Mouse (Mus musculus): ENCODE measurements around the gene Itgad. TPM values are rescaled to one million over a fixed set of nuclear protein-coding genes. Genes with fewer than 3 reads are reported as not detected.

Gene Itgad
- total RNA-seq (2014; rRNA removed; ENCODE audit: low replicate concordance), result not detected in 2 replicates
- 0.25 TPM in 1 of 2 replicates, not detected in the other for polyA plus RNA-seq (2015; fragmentation: Nextera tagmentation; extraction: Ambion mirVana)

DNA sequence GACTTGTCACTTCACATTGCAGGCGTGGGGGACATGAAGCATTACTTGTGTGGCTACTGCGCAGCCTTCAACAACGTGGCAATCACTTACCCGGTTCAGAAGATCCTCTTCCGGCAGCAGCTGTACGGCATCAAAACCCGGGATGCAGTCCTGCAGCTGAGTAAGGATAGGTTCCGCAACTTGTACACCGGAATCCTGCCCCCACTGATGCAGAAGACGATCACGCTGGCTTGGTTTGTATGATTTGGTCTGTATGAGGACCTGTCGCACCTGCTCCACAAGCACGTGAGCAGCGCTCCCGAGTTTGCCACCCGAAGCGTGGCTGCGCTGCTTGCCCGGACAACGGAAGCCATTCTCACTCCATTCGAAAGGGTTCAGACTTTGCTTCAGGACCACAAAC is at the start of gene Itgad:
Gene Itgad (plus strand): TSS at position 301 of the 400 bp plus-strand sequence.
- no peak for DNase-seq (ENCODE audit: low spot score)
- Histone ChIP-seq H3K9ac (replicated peaks; ENCODE audit: low read depth, low read length) (no peak within 1 kb of the TSS; the same call in 1 of the 2 replicates), H3K4me1 (ENCODE audit: control insufficient read depth, insufficient read depth) (no peaks in the 10 kb centered on the region), H3K27ac (ENCODE audit: low read depth) (no peak within 1 kb of the TSS), H3K27me3 (ENCODE audit: control insufficient read depth, insufficient read depth, low read length) (no peaks in the 10 kb centered on the region), H3K4me3 (ENCODE audit: low read depth, low read length) (peak within 1 kb of the TSS; percentile 9; the same call in 1 of the 2 replicates), H3K9me3 (replicated peaks; ENCODE audit: control insufficient read depth, low read length) (no peaks in the 10 kb centered on the region), H3K4me2 (ENCODE audit: low read depth, low read length) (peak within 1 kb of the TSS; percentile 55), H3K36me3 (replicated peaks; ENCODE audit: control insufficient read depth, insufficient read depth, low read length) (no peaks in the 10 kb centered on the region)
- no peak for ATAC-seq (ENCODE audit: insufficient read depth, low read depth)
- WGBS, result 91% methylated on average over 21 of the region's 21 CpGs
- TF ChIP-seq EP300 (IDR thresholded peaks at IDR 0.05; ENCODE audit: low read depth), result no peak
- TF ChIP-seq CTCF (IDR thresholded peaks at IDR 0.05; ENCODE audit: low read depth), result no peak

DNA sequence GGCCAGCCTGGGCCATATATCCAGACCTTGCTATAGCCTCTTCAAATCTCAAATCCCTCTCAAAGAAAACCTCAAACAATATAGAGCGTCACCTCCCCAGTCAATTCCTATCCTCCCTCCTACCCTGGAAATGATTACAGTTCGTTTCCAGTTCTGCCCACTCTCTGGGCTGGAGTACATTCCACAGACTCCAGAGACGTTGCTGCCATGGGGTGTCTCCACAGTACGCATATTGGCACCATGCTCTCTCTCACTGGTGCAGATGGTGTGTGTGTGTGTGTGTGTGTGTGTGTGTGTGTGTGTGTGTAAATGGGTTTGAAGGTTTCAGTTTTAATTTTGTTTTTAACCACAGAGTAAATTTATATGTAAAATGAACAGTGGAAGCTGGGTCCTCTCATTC is 48.9 kb upstream of the Itgad start:
- TF ChIP-seq EP300 (IDR thresholded peaks at IDR 0.05; ENCODE audit: low read depth) (no peak), CTCF (IDR thresholded peaks at IDR 0.05; ENCODE audit: low read depth) (peak; percentile 44)
- no peak overlapping the region for H3K4me3 ChIP-seq (ENCODE audit: low read depth, low read length)
- no peak overlapping the region for H3K27ac ChIP-seq (ENCODE audit: low read depth)
- ATAC-seq (ENCODE audit: insufficient read depth, low read depth) (0 out of 2 replicates have a peak, but pooled peaks have one; percentile 44), DNase-seq (ENCODE audit: low spot score) (no peak)
- no peaks in the 10 kb centered on the region for H3K9me3 ChIP-seq (replicated peaks; ENCODE audit: control insufficient read depth, low read length)
- no peaks in the 10 kb centered on the region for H3K4me1 ChIP-seq (ENCODE audit: control insufficient read depth, insufficient read depth)
- H3K9ac ChIP-seq (replicated peaks; ENCODE audit: low read depth, low read length), result no peak overlapping the region
- no peak overlapping the region for H3K4me2 ChIP-seq (ENCODE audit: low read depth, low read length)
- H3K27me3 ChIP-seq (ENCODE audit: control insufficient read depth, insufficient read depth, low read length), result no peaks in the 10 kb centered on the region
- H3K36me3 ChIP-seq (replicated peaks; ENCODE audit: control insufficient read depth, insufficient read depth, low read length), result no peaks in the 10 kb centered on the region
- WGBS, result 34% methylated on average over 4 of the region's 4 CpGs

DNA sequence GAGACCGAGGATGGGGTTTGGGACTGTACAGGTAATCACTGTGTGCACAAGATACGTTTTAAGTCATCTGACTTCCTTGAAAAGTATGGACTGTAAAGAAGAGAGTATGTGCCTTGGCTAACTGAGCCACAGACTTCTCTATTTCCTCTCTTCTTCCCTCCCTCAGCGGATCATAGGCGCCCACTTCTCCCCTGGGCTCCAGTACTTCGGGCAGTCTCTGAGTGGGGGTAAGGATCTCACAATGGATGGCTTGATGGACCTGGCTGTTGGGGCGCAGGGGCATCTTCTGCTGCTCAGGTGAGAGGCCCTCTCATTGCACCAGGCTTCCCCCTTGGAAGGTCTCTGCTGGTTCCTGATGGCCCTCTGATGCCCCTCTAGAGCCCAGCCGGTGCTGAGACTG is 46.7 kb upstream of the Itgad start:
- Histone ChIP-seq H3K27ac (ENCODE audit: low read depth) (no peak overlapping the region), H3K36me3 (replicated peaks; ENCODE audit: control insufficient read depth, insufficient read depth, low read length) (no peaks in the 10 kb centered on the region), H3K4me1 (ENCODE audit: control insufficient read depth, insufficient read depth) (no peaks in the 10 kb centered on the region), H3K9ac (replicated peaks; ENCODE audit: low read depth, low read length) (no peak overlapping the region), H3K27me3 (ENCODE audit: control insufficient read depth, insufficient read depth, low read length) (no peaks in the 10 kb centered on the region), H3K4me3 (ENCODE audit: low read depth, low read length) (no peak overlapping the region), H3K9me3 (replicated peaks; ENCODE audit: control insufficient read depth, low read length) (no peaks in the 10 kb centered on the region), H3K4me2 (ENCODE audit: low read depth, low read length) (no peak overlapping the region)
- no peak for DNase-seq (ENCODE audit: low spot score)
- TF ChIP-seq EP300 (IDR thresholded peaks at IDR 0.05; ENCODE audit: low read depth), result no peak
- no peak for TF ChIP-seq CTCF (IDR thresholded peaks at IDR 0.05; ENCODE audit: low read depth)
- WGBS, result 85% methylated on average over 7 of the region's 7 CpGs
- ATAC-seq (ENCODE audit: insufficient read depth, low read depth), result no peak

DNA sequence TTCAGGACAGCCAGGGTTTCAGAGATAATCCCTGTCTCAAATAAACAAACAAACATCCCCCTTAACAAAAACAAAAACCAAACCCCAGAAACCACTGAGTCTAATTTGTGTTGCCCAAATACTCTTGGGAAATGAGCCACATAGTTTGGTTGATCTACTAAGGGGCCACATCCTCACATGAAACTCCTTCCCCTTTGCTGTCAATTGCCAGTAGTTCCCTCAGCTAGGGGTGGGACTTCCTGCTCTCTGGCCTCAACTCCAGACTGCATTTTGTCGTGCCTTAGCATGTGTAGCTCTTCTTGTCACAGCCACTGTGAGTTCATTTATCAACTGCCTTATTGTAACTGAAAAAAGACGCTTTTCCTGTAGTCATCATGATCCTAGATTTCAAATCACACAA is 43.9 kb upstream of the Itgad start:
- Histone ChIP-seq H3K9me3 (replicated peaks; ENCODE audit: control insufficient read depth, low read length) (no peaks in the 10 kb centered on the region), H3K27ac (ENCODE audit: low read depth) (no peak overlapping the region), H3K27me3 (ENCODE audit: control insufficient read depth, insufficient read depth, low read length) (0 out of 2 replicates have a peak, but pooled peaks cover 3% of the 10 kb centered on the region), H3K9ac (replicated peaks; ENCODE audit: low read depth, low read length) (no peak overlapping the region), H3K36me3 (replicated peaks; ENCODE audit: control insufficient read depth, insufficient read depth, low read length) (no peaks in the 10 kb centered on the region), H3K4me2 (ENCODE audit: low read depth, low read length) (no peak overlapping the region), H3K4me3 (ENCODE audit: low read depth, low read length) (no peak overlapping the region), H3K4me1 (ENCODE audit: control insufficient read depth, insufficient read depth) (no peaks in the 10 kb centered on the region)
- ATAC-seq (ENCODE audit: insufficient read depth, low read depth) (no peak), DNase-seq (ENCODE audit: low spot score) (no peak)
- TF ChIP-seq CTCF (IDR thresholded peaks at IDR 0.05; ENCODE audit: low read depth) (no peak), EP300 (IDR thresholded peaks at IDR 0.05; ENCODE audit: low read depth) (no peak)
- WGBS, result 55% methylated on average over 2 of the region's 2 CpGs

DNA sequence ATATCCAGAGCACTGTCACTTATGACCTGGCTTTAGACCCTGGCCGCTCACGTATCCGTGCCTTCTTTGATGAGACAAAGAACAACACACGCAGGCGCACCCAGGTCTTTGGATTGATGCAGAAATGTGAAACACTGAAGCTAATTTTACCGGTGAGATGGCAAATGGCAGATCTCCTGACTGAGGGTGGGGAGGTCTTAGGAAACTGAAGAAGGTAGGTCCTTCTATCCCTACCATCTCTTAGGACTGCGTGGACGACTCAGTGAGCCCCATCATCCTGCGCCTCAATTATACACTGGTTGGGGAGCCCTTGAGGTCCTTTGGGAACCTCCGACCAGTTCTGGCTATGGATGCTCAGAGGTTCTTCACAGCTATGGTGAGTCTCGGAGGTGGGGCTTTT is 42.0 kb upstream of the Itgad start:
- H3K9me3 ChIP-seq (replicated peaks; ENCODE audit: control insufficient read depth, low read length), result no peaks in the 10 kb centered on the region
- 0 out of 2 replicates have a peak, but pooled peaks cover 3% of the 10 kb centered on the region for H3K27me3 ChIP-seq (ENCODE audit: control insufficient read depth, insufficient read depth, low read length)
- H3K36me3 ChIP-seq (replicated peaks; ENCODE audit: control insufficient read depth, insufficient read depth, low read length), result no peaks in the 10 kb centered on the region
- no peak overlapping the region for H3K4me2 ChIP-seq (ENCODE audit: low read depth, low read length)
- no peak overlapping the region for H3K4me3 ChIP-seq (ENCODE audit: low read depth, low read length)
- no peaks in the 10 kb centered on the region for H3K4me1 ChIP-seq (ENCODE audit: control insufficient read depth, insufficient read depth)
- no peak overlapping the region for H3K27ac ChIP-seq (ENCODE audit: low read depth)
- TF ChIP-seq EP300 (IDR thresholded peaks at IDR 0.05; ENCODE audit: low read depth), result no peak
- no peak for TF ChIP-seq CTCF (IDR thresholded peaks at IDR 0.05; ENCODE audit: low read depth)
- ATAC-seq (ENCODE audit: insufficient read depth, low read depth) (no peak), DNase-seq (ENCODE audit: low spot score) (no peak)
- 83% methylated on average over 11 of the region's 11 CpGs for WGBS
- no peak overlapping the region for H3K9ac ChIP-seq (replicated peaks; ENCODE audit: low read depth, low read length)

Measured in heart, postnatal 0 days (tissue).